Mouse (Mus musculus): ENCODE measurements around the gene Pip5k1a. TPM values are rescaled to one million over a fixed set of nuclear protein-coding genes. Genes with fewer than 3 reads are reported as not detected.

The Pip5k1a gene
- total and polyA plus RNA-seq, 2 experiments from 2014 or later = 14.5 to 36.6 TPM

DNA sequence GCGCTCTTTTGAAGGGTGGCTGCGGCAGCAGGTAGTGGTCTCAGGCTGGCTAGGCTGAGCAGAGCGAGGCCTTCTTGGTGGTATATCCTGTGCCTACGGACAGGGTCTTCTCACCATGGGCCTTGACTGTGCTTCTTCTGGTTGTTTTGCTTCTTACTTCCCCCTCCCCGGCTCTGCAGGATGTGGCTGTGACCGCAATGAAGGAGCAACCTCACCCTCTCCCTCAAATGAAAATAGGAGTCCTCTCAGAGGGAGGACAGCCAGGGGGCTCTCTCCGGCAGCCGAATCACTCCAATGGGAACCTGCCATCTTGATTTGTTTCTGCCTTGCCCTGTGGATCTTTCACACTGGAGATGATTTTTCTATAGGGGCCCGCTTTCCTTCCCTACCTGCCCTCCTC, 34.7 kb upstream of the Pip5k1a start:
- Histone ChIP-seq H3K27me3 (ENCODE audit: control insufficient read depth, insufficient read depth, low read length) (no peaks in the 10 kb centered on the region), H3K4me1 (ENCODE audit: control insufficient read depth, insufficient read depth) (no peaks in the 10 kb centered on the region), H3K4me2 (ENCODE audit: low read depth, low read length) (peak overlapping the region; percentile 31; the same call in 1 of the 2 replicates), H3K4me3 (ENCODE audit: low read depth, low read length) (no peak overlapping the region; the same call in 1 of the 2 replicates), H3K27ac (ENCODE audit: low read depth) (peak overlapping the region; percentile 48; the same call in 1 of the 2 replicates), H3K9ac (replicated peaks; ENCODE audit: low read depth, low read length) (no peak overlapping the region), H3K9me3 (replicated peaks; ENCODE audit: control insufficient read depth, low read length) (no peaks in the 10 kb centered on the region), H3K36me3 (replicated peaks; ENCODE audit: control insufficient read depth, insufficient read depth, low read length) (no peaks in the 10 kb centered on the region)
- no peak for TF ChIP-seq EP300 (IDR thresholded peaks at IDR 0.05; ENCODE audit: low read depth)
- no peak for TF ChIP-seq CTCF (IDR thresholded peaks at IDR 0.05; ENCODE audit: low read depth)
- no peak for ATAC-seq (ENCODE audit: insufficient read depth, low read depth)
- 90% methylated on average over 9 of the region's 9 CpGs for WGBS
- no peak for DNase-seq (ENCODE audit: low spot score)

DNA sequence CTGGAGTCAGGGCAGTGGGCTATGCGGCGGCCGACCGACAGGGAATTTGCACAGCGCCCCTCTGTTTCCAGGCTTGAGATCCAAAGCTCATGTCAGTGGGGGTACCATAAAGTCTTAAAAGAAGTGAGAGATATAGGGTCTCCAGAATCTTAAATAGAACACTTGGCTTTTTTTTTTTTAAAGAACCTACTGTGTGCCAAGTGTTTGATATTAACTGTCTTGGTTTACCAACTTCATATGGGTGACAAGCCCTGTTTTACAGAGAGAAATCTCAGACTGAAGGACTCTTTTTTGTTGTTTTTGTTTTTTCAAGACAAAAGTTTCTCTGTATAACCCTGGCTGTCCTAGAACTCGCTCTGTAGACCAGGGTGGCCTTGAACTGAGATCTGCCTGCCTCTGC, 34.1 kb upstream of the Pip5k1a start:
- Histone ChIP-seq H3K4me1 (ENCODE audit: control insufficient read depth, insufficient read depth) (no peaks in the 10 kb centered on the region), H3K36me3 (replicated peaks; ENCODE audit: control insufficient read depth, insufficient read depth, low read length) (no peaks in the 10 kb centered on the region), H3K9ac (replicated peaks; ENCODE audit: low read depth, low read length) (no peak overlapping the region), H3K9me3 (replicated peaks; ENCODE audit: control insufficient read depth, low read length) (no peaks in the 10 kb centered on the region), H3K27ac (ENCODE audit: low read depth) (peak overlapping the region; percentile 48; the same call in 1 of the 2 replicates), H3K4me2 (ENCODE audit: low read depth, low read length) (no peak overlapping the region), H3K27me3 (ENCODE audit: control insufficient read depth, insufficient read depth, low read length) (no peaks in the 10 kb centered on the region), H3K4me3 (ENCODE audit: low read depth, low read length) (no peak overlapping the region)
- DNase-seq (ENCODE audit: low spot score) = no peak
- 95% methylated on average over 6 of the region's 6 CpGs for WGBS
- TF ChIP-seq EP300 (IDR thresholded peaks at IDR 0.05; ENCODE audit: low read depth) = no peak
- TF ChIP-seq CTCF (IDR thresholded peaks at IDR 0.05; ENCODE audit: low read depth) = no peak
- ATAC-seq (ENCODE audit: insufficient read depth, low read depth) = no peak

DNA sequence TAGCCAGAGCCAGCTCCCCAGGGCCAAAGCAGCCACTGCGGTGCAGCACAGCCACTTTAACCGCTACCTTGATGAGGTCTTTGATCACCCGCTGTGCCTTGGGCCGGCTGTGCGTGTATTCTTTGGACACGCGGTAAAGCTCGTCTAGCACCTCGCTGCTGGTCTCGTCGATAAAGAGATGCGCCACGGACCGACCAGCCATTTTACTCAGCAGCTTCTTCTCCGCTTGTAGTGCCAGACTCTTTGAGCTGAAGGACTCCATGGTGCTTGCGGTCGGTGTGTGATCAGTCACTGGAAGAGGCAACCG, 33.5 kb upstream of the Pip5k1a start:
- Histone ChIP-seq H3K36me3 (replicated peaks; ENCODE audit: control insufficient read depth, insufficient read depth, low read length) (no peaks in the 10 kb centered on the region), H3K4me1 (ENCODE audit: control insufficient read depth, insufficient read depth) (peaks cover 2% of the 10 kb centered on the region; the same call in 1 of the 2 replicates), H3K27me3 (ENCODE audit: control insufficient read depth, insufficient read depth, low read length) (no peaks in the 10 kb centered on the region), H3K9me3 (replicated peaks; ENCODE audit: control insufficient read depth, low read length) (no peaks in the 10 kb centered on the region), H3K4me3 (ENCODE audit: low read depth, low read length) (no peak overlapping the region), H3K9ac (replicated peaks; ENCODE audit: low read depth, low read length) (no peak overlapping the region), H3K4me2 (ENCODE audit: low read depth, low read length) (no peak overlapping the region), H3K27ac (ENCODE audit: low read depth) (no peak overlapping the region)
- no peak for TF ChIP-seq CTCF (IDR thresholded peaks at IDR 0.05; ENCODE audit: low read depth)
- ATAC-seq (ENCODE audit: insufficient read depth, low read depth) (no peak), DNase-seq (ENCODE audit: low spot score) (no peak)
- WGBS = 56% methylated on average over 18 of the region's 18 CpGs

DNA sequence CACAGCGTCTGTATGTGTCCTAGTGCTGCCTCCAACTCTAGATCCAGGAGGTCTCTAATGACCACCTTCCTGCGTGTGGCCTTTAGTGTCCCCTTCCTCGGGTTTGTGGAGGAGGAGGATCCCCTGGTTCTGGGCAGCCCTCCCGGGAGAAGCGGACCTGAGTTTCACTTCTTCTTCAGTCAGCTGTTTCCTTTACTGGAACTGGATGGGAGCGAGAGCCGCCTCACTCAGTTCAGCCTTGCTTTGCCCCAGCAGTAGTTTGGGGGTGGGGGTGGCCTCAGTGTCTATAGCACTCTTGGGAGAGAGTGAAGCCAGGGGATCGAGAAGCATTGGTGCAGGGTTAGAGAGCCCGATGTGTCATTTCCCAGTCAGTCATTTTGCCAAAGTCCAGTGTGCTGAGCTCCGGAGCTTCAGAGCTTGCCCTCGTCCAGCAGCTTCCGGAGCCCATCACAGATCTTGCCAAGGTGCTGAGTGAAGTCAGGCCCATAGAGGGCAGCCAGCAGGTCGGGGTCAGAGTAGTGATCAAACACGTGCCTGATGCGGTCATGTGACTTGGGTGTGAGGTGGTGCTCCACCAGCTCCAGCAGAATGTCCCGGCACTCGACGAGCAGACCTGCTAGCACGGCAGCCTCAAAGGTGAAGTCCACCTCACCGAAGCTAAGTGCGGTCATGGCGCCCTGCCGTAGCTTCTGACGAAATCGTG, 33.0 kb upstream of the Pip5k1a start:
- Histone ChIP-seq H3K4me3 (ENCODE audit: low read depth, low read length) (no peak overlapping the region), H3K4me1 (ENCODE audit: control insufficient read depth, insufficient read depth) (peaks cover 6% of the 10 kb centered on the region; the same call in 1 of the 2 replicates), H3K9ac (replicated peaks; ENCODE audit: low read depth, low read length) (no peak overlapping the region), H3K9me3 (replicated peaks; ENCODE audit: control insufficient read depth, low read length) (no peaks in the 10 kb centered on the region), H3K36me3 (replicated peaks; ENCODE audit: control insufficient read depth, insufficient read depth, low read length) (no peaks in the 10 kb centered on the region), H3K4me2 (ENCODE audit: low read depth, low read length) (no peak overlapping the region), H3K27me3 (ENCODE audit: control insufficient read depth, insufficient read depth, low read length) (no peaks in the 10 kb centered on the region), H3K27ac (ENCODE audit: low read depth) (no peak overlapping the region)
- no peak for DNase-seq (ENCODE audit: low spot score)
- 0 out of 2 replicates have a peak, but pooled peaks have one; percentile 19 for ATAC-seq (ENCODE audit: insufficient read depth, low read depth)
- TF ChIP-seq CTCF (IDR thresholded peaks at IDR 0.05; ENCODE audit: low read depth) (no peak), EP300 (IDR thresholded peaks at IDR 0.05; ENCODE audit: low read depth) (no peak)
- WGBS = 57% methylated on average over 25 of the region's 25 CpGs

DNA sequence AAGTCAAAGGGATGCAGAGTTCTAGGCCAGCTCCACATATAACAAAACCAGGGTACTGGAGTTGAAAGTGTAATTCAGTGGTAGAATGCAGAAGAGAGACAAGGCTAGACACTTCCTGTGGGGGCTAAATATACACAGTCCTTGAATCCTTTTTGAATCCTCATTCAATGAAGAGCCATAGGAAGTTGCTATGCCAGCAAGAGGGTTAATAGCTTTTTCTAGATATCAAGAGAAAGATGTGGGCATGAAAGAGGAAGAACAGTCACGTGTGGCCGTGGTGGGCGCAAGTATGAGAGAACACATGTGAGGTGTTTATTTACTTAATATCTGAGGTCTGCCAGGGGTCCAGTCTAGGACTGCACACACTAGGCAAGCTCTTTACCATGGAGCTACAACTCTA, 29.6 kb upstream of the Pip5k1a start:
- no peaks in the 10 kb centered on the region for H3K27me3 ChIP-seq (ENCODE audit: control insufficient read depth, insufficient read depth, low read length)
- peaks cover 6% of the 10 kb centered on the region for H3K36me3 ChIP-seq (replicated peaks; ENCODE audit: control insufficient read depth, insufficient read depth, low read length)
- no peak overlapping the region for H3K4me3 ChIP-seq (ENCODE audit: low read depth, low read length)
- ATAC-seq (ENCODE audit: insufficient read depth, low read depth) = no peak
- no peak overlapping the region for H3K4me2 ChIP-seq (ENCODE audit: low read depth, low read length)
- no peak overlapping the region for H3K27ac ChIP-seq (ENCODE audit: low read depth)
- no peak for TF ChIP-seq EP300 (IDR thresholded peaks at IDR 0.05; ENCODE audit: low read depth)
- no peak for TF ChIP-seq CTCF (IDR thresholded peaks at IDR 0.05; ENCODE audit: low read depth)
- DNase-seq (ENCODE audit: low spot score) = no peak
- peaks cover 6% of the 10 kb centered on the region; the same call in 1 of the 2 replicates for H3K4me1 ChIP-seq (ENCODE audit: control insufficient read depth, insufficient read depth)
- no peak overlapping the region for H3K9ac ChIP-seq (replicated peaks; ENCODE audit: low read depth, low read length)
- no peaks in the 10 kb centered on the region for H3K9me3 ChIP-seq (replicated peaks; ENCODE audit: control insufficient read depth, low read length)
- 84% methylated on average over 3 of the region's 3 CpGs for WGBS
